Comparison of ENCODE assay signal across 8 mouse cellular contexts in genomic region chr5:106990639-106991299, GRCm38 (mm10). TPM values are rescaled to one million over a fixed set of nuclear protein-coding genes. Genes with fewer than 3 reads are reported as not detected.
DNase-seq lines count a peak whose midpoint lies in the region; ATAC-seq and TF ChIP-seq lines count a peak whose summit lies in the region.

No protein-coding gene starts in this region.

- peak; percentile 59 for DNase-seq in urinary bladder, postnatal 14 days (ENCODE audit: low spot score)
- no peak for DNase-seq in urinary bladder, postnatal 10 days (ENCODE audit: low spot score)
- DNase-seq in cerebellum, postnatal 14 days: peak; percentile 70 to 75

- H3K4me3 ChIP-seq in intestine, postnatal 0 days (ENCODE audit: low read depth, low read length): no peak overlapping the region
- no peak overlapping the region for H3K4me3 ChIP-seq in limb, embryonic 12.5 days (replicated peaks)
- H3K4me3 ChIP-seq in midbrain, embryonic 13.5 days (replicated peaks): no peak overlapping the region
- H3K4me3 ChIP-seq in stomach, embryonic 15.5 days (replicated peaks): no peak overlapping the region

- peak; percentile 36; the same call in 1 of the 2 replicates for ATAC-seq in granulocyte monocyte progenitor cell, adult 5-6 weeks (replicated peaks; ENCODE audit: poor library complexity, severe bottlenecking)
- ATAC-seq in intestine, postnatal 0 days: 0 out of 2 replicates have a peak, but pooled peaks have one; percentile 36
- ATAC-seq in limb, embryonic 12.5 days (ENCODE audit: insufficient number of reproducible peaks, insufficient read depth, low FRiP score, low TSS enrichment, low read depth): 0 out of 2 replicates have a peak, but pooled peaks have one; percentile 56
- peak; percentile 53; the same call in 1 of the 2 replicates for ATAC-seq in midbrain, embryonic 13.5 days
- no peak for ATAC-seq in stomach, embryonic 15.5 days (ENCODE audit: insufficient read depth, low FRiP score, low read depth)

- H3K36me3 ChIP-seq in intestine, postnatal 0 days (ENCODE audit: control insufficient read depth, insufficient read depth): no peaks in the 10 kb centered on the region
- peaks cover 5% of the 10 kb centered on the region; the same call in 1 of the 2 replicates for H3K36me3 ChIP-seq in limb, embryonic 12.5 days
- H3K36me3 ChIP-seq in midbrain, embryonic 13.5 days: peaks cover 6% of the 10 kb centered on the region; the same call in 1 of the 2 replicates
- H3K36me3 ChIP-seq in stomach, embryonic 15.5 days: no peaks in the 10 kb centered on the region

- no peaks in the 10 kb centered on the region for H3K27me3 ChIP-seq in intestine, postnatal 0 days (replicated peaks; ENCODE audit: control insufficient read depth, insufficient read depth, low read length)
- no peaks in the 10 kb centered on the region for H3K27me3 ChIP-seq in limb, embryonic 12.5 days
- 0 out of 2 replicates have a peak, but pooled peaks cover 3% of the 10 kb centered on the region for H3K27me3 ChIP-seq in midbrain, embryonic 13.5 days
- H3K27me3 ChIP-seq in stomach, embryonic 15.5 days (replicated peaks): no peaks in the 10 kb centered on the region

- H3K9me3 ChIP-seq in intestine, postnatal 0 days (ENCODE audit: control insufficient read depth): no peaks in the 10 kb centered on the region
- H3K9me3 ChIP-seq in limb, embryonic 12.5 days: no peaks in the 10 kb centered on the region
- H3K9me3 ChIP-seq in midbrain, embryonic 13.5 days: no peaks in the 10 kb centered on the region
- H3K9me3 ChIP-seq in stomach, embryonic 15.5 days: no peaks in the 10 kb centered on the region

- WGBS in intestine, postnatal 0 days: 28% methylated on average over 14 of the region's 14 CpGs
- 46% methylated on average over 14 of the region's 14 CpGs for WGBS in limb, embryonic 12.5 days
- WGBS in midbrain, embryonic 13.5 days: 54% methylated on average over 14 of the region's 14 CpGs
- WGBS in stomach, embryonic 15.5 days: 28% methylated on average over 14 of the region's 14 CpGs

- TF ChIP-seq CTCF in intestine, postnatal 0 days (IDR thresholded peaks at IDR 0.05; ENCODE audit: low read depth): peak; percentile 90

- H3K9ac ChIP-seq in intestine, postnatal 0 days (ENCODE audit: low read depth, low read length): no peak overlapping the region
- H3K9ac ChIP-seq in limb, embryonic 12.5 days (replicated peaks): no peak overlapping the region
- H3K9ac ChIP-seq in midbrain, embryonic 13.5 days (replicated peaks): no peak overlapping the region
- no peak overlapping the region for H3K9ac ChIP-seq in stomach, embryonic 15.5 days

- H3K4me2 ChIP-seq in intestine, postnatal 0 days (replicated peaks; ENCODE audit: low read depth): peak overlapping the region; percentile 21; the same call in 1 of the 2 replicates
- no peak overlapping the region for H3K4me2 ChIP-seq in limb, embryonic 12.5 days
- H3K4me2 ChIP-seq in midbrain, embryonic 13.5 days (replicated peaks): no peak overlapping the region
- peak overlapping the region; percentile 26; the same call in 1 of the 2 replicates for H3K4me2 ChIP-seq in stomach, embryonic 15.5 days

- no peaks in the 10 kb centered on the region for H3K4me1 ChIP-seq in intestine, postnatal 0 days (replicated peaks; ENCODE audit: control insufficient read depth, insufficient read depth, low read length)
- H3K4me1 ChIP-seq in limb, embryonic 12.5 days (replicated peaks): peaks cover 26% of the 10 kb centered on the region
- H3K4me1 ChIP-seq in midbrain, embryonic 13.5 days (replicated peaks): no peaks in the 10 kb centered on the region; the same call in 1 of the 2 replicates
- H3K4me1 ChIP-seq in stomach, embryonic 15.5 days: peaks cover 24% of the 10 kb centered on the region

- H3K27ac ChIP-seq in intestine, postnatal 0 days (ENCODE audit: low read depth, low read length): no peak overlapping the region
- no peak overlapping the region for H3K27ac ChIP-seq in limb, embryonic 12.5 days
- H3K27ac ChIP-seq in midbrain, embryonic 13.5 days: no peak overlapping the region
- H3K27ac ChIP-seq in stomach, embryonic 15.5 days: peak overlapping the region; percentile 80; the same call in 1 of the 2 replicates

RNA-seq across cellular contexts. Expression of gene Cdc7, which starts 26.6 kb away (rescaled TPM):
- 34.6 and 38.1 TPM in 2 replicates for total RNA-seq in granulocyte monocyte progenitor cell, adult 5-6 weeks (2014; fragmentation: Nextera tagmentation)
- total RNA-seq in granulocyte monocyte progenitor cell, adult 5-6 weeks (2017): 25.3 and 38.7 TPM in 2 replicates
- polyA plus RNA-seq in intestine, postnatal 0 days (2015; fragmentation: Nextera tagmentation; extraction: Ambion mirVana): 5.1 and 5.5 TPM in 2 replicates
- polyA plus RNA-seq in limb, embryonic 12.5 days (2016; fragmentation: Nextera tagmentation; extraction: Ambion mirVana): 54.7 and 62.5 TPM in 2 replicates
- 43.9 and 44.4 TPM in 2 replicates for polyA plus RNA-seq in midbrain, embryonic 13.5 days (2015; fragmentation: Nextera tagmentation; extraction: Ambion mirVana)
- polyA plus RNA-seq in stomach, embryonic 15.5 days (2015; fragmentation: Nextera tagmentation; extraction: Ambion mirVana): 42.9 and 45.4 TPM in 2 replicates

Comparison
In these comparisons a context has a peak if more than half of its experiments do, and no peak if none do; other contexts are left out.
1. H3K4me2 ChIP-seq: peak in intestine, postnatal 0 days (single experiment) and stomach, embryonic 15.5 days (single experiment); none in limb, embryonic 12.5 days (single experiment) and midbrain, embryonic 13.5 days (single experiment).